In genomic region chr3:153835455-153836086, GRCm38 (mm10) we compare ENCODE assay signal across 9 mouse cellular contexts. TPM values are rescaled to one million over a fixed set of nuclear protein-coding genes. Genes with fewer than 3 reads are reported as not detected.
DNase-seq lines count a peak whose midpoint lies in the region; ATAC-seq and TF ChIP-seq lines count a peak whose summit lies in the region.
"Had no signal": no experiment of that assay in that cellular context is flagged by ENCODE, and none has a peak within 500 bp of the region (broad histone marks: within the 10 kb centered on the region; RNA-seq: fewer than 3 reads in every experiment).

No protein-coding gene starts in this region.

- ATAC-seq in kidney, postnatal 0 days (replicated peaks; ENCODE audit: low FRiP score, low read depth): peak; percentile 65
- peak; percentile 38 for ATAC-seq in liver, embryonic 11.5 days (replicated peaks; ENCODE audit: low FRiP score)
- 0 out of 2 replicates have a peak, but pooled peaks have one; percentile 14 for ATAC-seq in neutrophil, adult 5-6 weeks (ENCODE audit: extremely low read depth, insufficient number of reproducible peaks, low FRiP score, poor library complexity, severe bottlenecking)

- no peak overlapping the region for H3K27ac ChIP-seq in kidney, postnatal 0 days
- no peak overlapping the region; the same call in 1 of the 2 replicates for H3K27ac ChIP-seq in liver, embryonic 11.5 days (ENCODE audit: low read depth, low read length)
- H3K27ac ChIP-seq: embryonic facial prominence, embryonic 12.5 days had no signal

- H3K4me3 ChIP-seq in kidney, postnatal 0 days (replicated peaks; ENCODE audit: low read depth, low read length): no peak overlapping the region
- H3K4me3 ChIP-seq in liver, embryonic 11.5 days (ENCODE audit: low read depth, low read length): no peak overlapping the region
- H3K4me3 ChIP-seq: embryonic facial prominence, embryonic 12.5 days had no signal

- no peak overlapping the region for H3K4me2 ChIP-seq in kidney, postnatal 0 days (ENCODE audit: low read length)
- H3K4me2 ChIP-seq in liver, embryonic 11.5 days: no peak overlapping the region
- H3K4me2 ChIP-seq: embryonic facial prominence, embryonic 12.5 days had no signal

- no peaks in the 10 kb centered on the region for H3K9me3 ChIP-seq in kidney, postnatal 0 days (replicated peaks; ENCODE audit: low read length)
- no peaks in the 10 kb centered on the region for H3K9me3 ChIP-seq in liver, embryonic 11.5 days (ENCODE audit: control insufficient read depth, low read length)
- H3K9me3 ChIP-seq: embryonic facial prominence, embryonic 12.5 days had no signal

- WGBS in kidney, postnatal 0 days: 62% methylated on average over 7 of the region's 7 CpGs
- WGBS in liver, embryonic 11.5 days: 42% methylated on average over 7 of the region's 7 CpGs

- DNase-seq in B cell, adult 2 months: peak; percentile 69 to 71
- peak; percentile 86 for DNase-seq in adrenal gland, adult 2 months
- peak; percentile 62 for DNase-seq in embryo, embryonic 9.5 days (ENCODE audit: extremely low spot score)
- DNase-seq in heart, adult 9 months (ENCODE audit: low spot score in 2 of 2): peak; percentile 33 to 43
- DNase-seq in kidney, postnatal 0 days (ENCODE audit: low spot score): peak; percentile 87
- peak; percentile 63 for DNase-seq in liver, embryonic 11.5 days (ENCODE audit: low spot score)
- peak; percentile 71 for DNase-seq in testis, postnatal 10 days (ENCODE audit: low spot score)

- H3K4me1 ChIP-seq in kidney, postnatal 0 days (replicated peaks; ENCODE audit: insufficient read depth, low read length): no peaks in the 10 kb centered on the region
- peaks cover 22% of the 10 kb centered on the region for H3K4me1 ChIP-seq in liver, embryonic 11.5 days (replicated peaks; ENCODE audit: control insufficient read depth, insufficient read depth, low read length)

- TF ChIP-seq CTCF in kidney, postnatal 0 days (IDR thresholded peaks at IDR 0.05; ENCODE audit: low read depth): peak; percentile 93

- no peaks in the 10 kb centered on the region for H3K27me3 ChIP-seq in kidney, postnatal 0 days (ENCODE audit: insufficient read depth, low read length)
- H3K27me3 ChIP-seq in liver, embryonic 11.5 days (replicated peaks; ENCODE audit: control insufficient read depth, insufficient read depth, low read length): no peaks in the 10 kb centered on the region
- H3K27me3 ChIP-seq: embryonic facial prominence, embryonic 12.5 days had no signal

- H3K36me3 ChIP-seq in kidney, postnatal 0 days (ENCODE audit: insufficient read depth, low read length): no peaks in the 10 kb centered on the region
- H3K36me3 ChIP-seq in liver, embryonic 11.5 days (ENCODE audit: control insufficient read depth, insufficient read depth, low read length): no peaks in the 10 kb centered on the region
- H3K36me3 ChIP-seq: embryonic facial prominence, embryonic 12.5 days had no signal

- no peak overlapping the region for H3K9ac ChIP-seq in kidney, postnatal 0 days (ENCODE audit: low read depth, low read length)
- H3K9ac ChIP-seq in liver, embryonic 11.5 days (ENCODE audit: low read depth, low read length): 0 out of 2 replicates have a peak overlapping the region, but pooled peaks have one; percentile 31
- H3K9ac ChIP-seq: embryonic facial prominence, embryonic 12.5 days had no signal

RNA-seq across cellular contexts. Expression of gene Asb17, which starts 8.4 kb away (rescaled TPM):
- total RNA-seq in adrenal gland, adult 2 months (2021): not detected
- not detected in 2 replicates for polyA plus RNA-seq in adrenal gland, adult 2 months (2012; rRNA removed)
- polyA plus RNA-seq in kidney, postnatal 0 days (2015; fragmentation: Nextera tagmentation; extraction: Ambion mirVana): not detected in 2 replicates
- polyA plus RNA-seq in liver, embryonic 11.5 days (2014; fragmentation: Nextera tagmentation; extraction: Ambion mirVana): 8.3 and 9.6 TPM in 2 replicates
- total RNA-seq in neutrophil, adult 5-6 weeks (2017): not detected in 2 replicates

Comparison
In these comparisons a context has a peak if more than half of its experiments do, and no peak if none do; other contexts are left out.
1. ATAC-seq: peak in every context shown above with its lines; median percentile 65 in kidney, postnatal 0 days; 38 in liver, embryonic 11.5 days; 14 in neutrophil, adult 5-6 weeks.